ENCODE assay signal across 20 mouse cellular contexts in the genomic region with DNA sequence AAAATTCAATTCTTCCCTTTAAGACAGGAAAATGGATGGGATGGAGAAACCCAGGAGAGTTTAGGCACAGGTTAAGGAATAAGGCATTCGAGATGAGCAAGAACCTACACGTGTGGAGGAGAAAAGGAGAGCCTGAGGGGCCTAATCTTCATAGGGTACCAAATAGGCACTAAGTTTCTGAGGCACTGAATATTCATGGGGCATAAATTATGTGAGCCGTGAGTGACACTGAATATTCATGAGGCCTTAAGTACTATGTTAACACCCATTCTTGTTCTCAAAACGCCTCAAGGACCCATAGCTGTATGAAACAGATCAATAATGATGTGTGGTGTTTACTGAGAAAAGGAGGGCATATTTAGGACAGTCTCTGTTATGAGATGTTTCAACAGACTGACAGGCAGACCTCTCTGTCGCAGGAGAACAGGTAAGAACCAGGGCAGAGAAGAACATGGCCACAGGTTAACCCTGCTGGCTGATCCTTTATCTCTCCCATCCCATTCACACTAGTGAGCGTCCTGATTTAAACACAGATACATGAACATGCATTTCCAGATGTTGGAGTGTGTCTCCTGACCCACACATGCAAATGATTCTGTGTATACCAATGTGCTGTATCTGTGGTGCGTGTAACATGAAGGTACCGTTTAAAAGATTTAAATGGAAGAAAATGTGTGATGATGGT. TPM values are rescaled to one million over a fixed set of nuclear protein-coding genes. Genes with fewer than 3 reads are reported as not detected.
DNase-seq lines count a peak whose midpoint lies in the region; ATAC-seq and TF ChIP-seq lines count a peak whose summit lies in the region.
"Had no signal": no experiment of that assay in that cellular context is flagged by ENCODE, and none has a peak within 500 bp of the region (broad histone marks: within the 10 kb centered on the region; RNA-seq: fewer than 3 reads in every experiment).

No protein-coding gene starts in this region.

- H3K27me3 ChIP-seq in hindbrain, embryonic 12.5 days, result no peaks in the 10 kb centered on the region
- no peaks in the 10 kb centered on the region for H3K27me3 ChIP-seq in hindbrain, embryonic 16.5 days (replicated peaks; ENCODE audit: control insufficient read depth, insufficient read depth, low read length)
- no peaks in the 10 kb centered on the region for H3K27me3 ChIP-seq in forebrain, embryonic 15.5 days
- no peaks in the 10 kb centered on the region for H3K27me3 ChIP-seq in midbrain, embryonic 15.5 days (replicated peaks)
- H3K27me3 ChIP-seq in thymus, adult 2 months (ENCODE audit: control insufficient read depth, insufficient read depth, low read length), result no peaks in the 10 kb centered on the region
- H3K27me3 ChIP-seq: CH12.LX; heart, embryonic 13.5 days had no signal

- no peak overlapping the region for H3K4me2 ChIP-seq in hindbrain, embryonic 12.5 days (replicated peaks)
- H3K4me2 ChIP-seq in hindbrain, embryonic 16.5 days (ENCODE audit: low read length), result no peak overlapping the region
- H3K4me2 ChIP-seq in forebrain, embryonic 15.5 days (replicated peaks), result no peak overlapping the region
- no peak overlapping the region for H3K4me2 ChIP-seq in midbrain, embryonic 15.5 days
- H3K4me2 ChIP-seq: heart, embryonic 13.5 days had no signal

- H3K36me3 ChIP-seq in hindbrain, embryonic 12.5 days, result no peaks in the 10 kb centered on the region
- H3K36me3 ChIP-seq in hindbrain, embryonic 16.5 days (ENCODE audit: control insufficient read depth, insufficient read depth, low read length), result no peaks in the 10 kb centered on the region
- no peaks in the 10 kb centered on the region for H3K36me3 ChIP-seq in forebrain, embryonic 15.5 days
- H3K36me3 ChIP-seq in midbrain, embryonic 15.5 days (replicated peaks), result no peaks in the 10 kb centered on the region
- H3K36me3 ChIP-seq in thymus, adult 2 months (ENCODE audit: control insufficient read depth, insufficient read depth, low read length), result no peaks in the 10 kb centered on the region

- 54% methylated on average over 8 of the region's 8 CpGs for WGBS in hindbrain, embryonic 12.5 days
- 46% methylated on average over 8 of the region's 8 CpGs for WGBS in hindbrain, embryonic 16.5 days
- 39% methylated on average over 8 of the region's 8 CpGs for WGBS in forebrain, embryonic 15.5 days
- 55% methylated on average over 8 of the region's 8 CpGs for WGBS in midbrain, embryonic 15.5 days
- 85% methylated on average over 8 of the region's 8 CpGs for WGBS in thymus, adult 2 months

- no peaks in the 10 kb centered on the region for H3K9me3 ChIP-seq in hindbrain, embryonic 12.5 days (replicated peaks)
- no peaks in the 10 kb centered on the region for H3K9me3 ChIP-seq in hindbrain, embryonic 16.5 days (ENCODE audit: control insufficient read depth, low read length)
- H3K9me3 ChIP-seq in forebrain, embryonic 15.5 days, result no peaks in the 10 kb centered on the region
- H3K9me3 ChIP-seq in midbrain, embryonic 15.5 days, result no peaks in the 10 kb centered on the region
- H3K9me3 ChIP-seq: heart, embryonic 13.5 days had no signal

- no peak for TF ChIP-seq CTCF in brain, embryonic 14.5 days (IDR thresholded peaks at IDR 0.05; ENCODE audit: borderline replicate concordance, extremely low read depth, insufficient read depth, insufficient read length)
- no peak for TF ChIP-seq CTCF in thymus, adult 2 months (IDR thresholded peaks at IDR 0.05; ENCODE audit: borderline replicate concordance, control insufficient read depth, extremely low read depth, insufficient read depth, low read length, poor library complexity)

- H3K4me3 ChIP-seq in hindbrain, embryonic 12.5 days, result no peak overlapping the region
- H3K4me3 ChIP-seq in hindbrain, embryonic 16.5 days (ENCODE audit: low read length), result no peak overlapping the region
- no peak overlapping the region for H3K4me3 ChIP-seq in forebrain, embryonic 15.5 days
- no peak overlapping the region for H3K4me3 ChIP-seq in midbrain, embryonic 15.5 days
- no peak overlapping the region for H3K4me3 ChIP-seq in thymus, adult 2 months (ENCODE audit: control insufficient read depth, insufficient read depth, low read length)
- H3K4me3 ChIP-seq: heart, embryonic 13.5 days; left cerebral cortex, adult 2 months had no signal

- H3K4me1 ChIP-seq in hindbrain, embryonic 12.5 days, result peaks cover 8% of the 10 kb centered on the region
- no peaks in the 10 kb centered on the region for H3K4me1 ChIP-seq in hindbrain, embryonic 16.5 days (ENCODE audit: control insufficient read depth, insufficient read depth, low read depth, low read length)
- peaks cover 8% of the 10 kb centered on the region for H3K4me1 ChIP-seq in forebrain, embryonic 15.5 days
- peaks cover 9% of the 10 kb centered on the region; the same call in 1 of the 2 replicates for H3K4me1 ChIP-seq in midbrain, embryonic 15.5 days
- H3K4me1 ChIP-seq in thymus, adult 2 months (replicated peaks; ENCODE audit: control insufficient read depth, insufficient read depth, low read length), result no peaks in the 10 kb centered on the region
- H3K4me1 ChIP-seq: heart, embryonic 13.5 days had no signal

- H3K9ac ChIP-seq in hindbrain, embryonic 12.5 days, result no peak overlapping the region
- no peak overlapping the region for H3K9ac ChIP-seq in hindbrain, embryonic 16.5 days (ENCODE audit: low read depth, low read length)
- no peak overlapping the region for H3K9ac ChIP-seq in forebrain, embryonic 15.5 days (replicated peaks)
- H3K9ac ChIP-seq in midbrain, embryonic 15.5 days, result no peak overlapping the region
- H3K9ac ChIP-seq: heart, embryonic 13.5 days had no signal

- no peak overlapping the region for H3K27ac ChIP-seq in hindbrain, embryonic 12.5 days
- H3K27ac ChIP-seq in hindbrain, embryonic 16.5 days (ENCODE audit: low read depth, low read length), result no peak overlapping the region
- no peak overlapping the region; the same call in 1 of the 2 replicates for H3K27ac ChIP-seq in forebrain, embryonic 15.5 days (replicated peaks)
- peak overlapping the region; percentile 23; the same call in 1 of the 2 replicates for H3K27ac ChIP-seq in midbrain, embryonic 15.5 days
- no peak overlapping the region for H3K27ac ChIP-seq in thymus, adult 2 months (ENCODE audit: control insufficient read depth, insufficient read depth, low read length)
- H3K27ac ChIP-seq: heart, embryonic 13.5 days; left cerebral cortex, adult 2 months had no signal

- no peak for TF ChIP-seq POLR2A in brain, embryonic 14.5 days (IDR thresholded peaks at IDR 0.05; ENCODE audit: borderline replicate concordance, extremely low read depth, insufficient read depth, insufficient read length, poor library complexity, severe bottlenecking)
- TF ChIP-seq POLR2A in thymus, adult 2 months (IDR thresholded peaks at IDR 0.05; ENCODE audit: control insufficient read depth, extremely low read depth, insufficient read depth, low read length, poor library complexity), result no peak

- peak; percentile 82 for DNase-seq in brain, embryonic 14.5 days (ENCODE audit: low read depth)
- no peak for DNase-seq in right cerebral cortex, postnatal 36 days (ENCODE audit: low spot score in 2 of 2)
- no peak for DNase-seq in thymus, adult 2 months
- DNase-seq: adrenal gland, postnatal 14 days; cerebellum, adult 2 months; kidney, adult 9 months; layer of hippocampus, adult 9-11 months; left cerebral cortex, postnatal 4 days; liver; right cerebral cortex, adult 18-20 months; thymus, postnatal 4 days had no signal

- ATAC-seq in hindbrain, embryonic 12.5 days (ENCODE audit: low FRiP score), result peak; percentile 73
- ATAC-seq in hindbrain, embryonic 16.5 days, result no peak
- peak; percentile 94 for ATAC-seq in forebrain, embryonic 15.5 days (replicated peaks)
- peak; percentile 67 for ATAC-seq in midbrain, embryonic 15.5 days (replicated peaks)
- ATAC-seq: inflammation-experienced regulatory T-cells, adult 6 months; lung, postnatal 0 days had no signal

RNA-seq across cellular contexts. Expression of gene Bicc1, which starts 58.5 kb away (rescaled TPM):
- 13.7 and 17.2 TPM in 2 replicates for polyA plus RNA-seq in hindbrain, embryonic 12.5 days (2016; fragmentation: Nextera tagmentation; extraction: Ambion mirVana)
- polyA plus RNA-seq in hindbrain, embryonic 16.5 days (2015; fragmentation: Nextera tagmentation; extraction: Ambion mirVana), result 4.9 and 6.6 TPM in 2 replicates
- 4.1 and 6.9 TPM in 2 replicates for polyA plus RNA-seq in brain, embryonic 14.5 days (2012; rRNA removed)
- 3.0 and 3.7 TPM in 2 replicates for polyA plus RNA-seq in forebrain, embryonic 15.5 days (2015; fragmentation: Nextera tagmentation; extraction: Ambion mirVana)
- 6.2 and 6.3 TPM in 2 replicates for polyA plus RNA-seq in midbrain, embryonic 15.5 days (2015; fragmentation: Nextera tagmentation; extraction: Ambion mirVana)
- 2.7 and 3.2 TPM in 2 replicates for polyA plus RNA-seq in thymus, adult 2 months (2012; rRNA removed)
